Mouse (Mus musculus): Measurements from ENCODE around the gene Mctp1. TPM values are rescaled to one million over a fixed set of nuclear protein-coding genes. Genes with fewer than 3 reads are reported as not detected.
"Not testable (repeated sequence)": the region's sequence is repeated elsewhere in the genome, so short reads cannot be mapped to it uniquely, and the experiment has no call there.

Gene Mctp1
- polyA plus RNA-seq, 1 experiment: 19.2 TPM

DNA sequence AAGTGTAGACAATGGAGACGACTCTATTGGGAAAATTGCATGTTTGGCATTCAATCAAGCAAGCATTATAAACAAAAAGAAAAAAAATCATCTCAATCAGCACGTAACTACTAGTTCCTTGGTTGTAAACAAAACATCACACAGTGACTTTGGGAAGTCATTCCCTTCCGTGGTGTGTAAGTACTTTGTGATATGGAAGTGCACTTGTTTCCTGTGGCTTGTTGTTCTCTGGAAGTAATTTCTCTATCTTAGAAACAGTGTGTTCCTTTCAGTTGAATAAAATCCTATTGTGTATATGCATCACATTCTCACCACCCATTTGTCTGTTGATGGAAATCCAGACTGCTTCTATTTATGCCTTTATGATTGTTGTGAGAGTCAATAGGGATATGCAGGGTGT, 201.1 kb downstream of the Mctp1 start:
- no peak for TF ChIP-seq CTCF (IDR thresholded peaks at IDR 0.05; ENCODE audit: extremely low read depth, insufficient read depth, low read length)
- TF ChIP-seq POLR2A (IDR thresholded peaks at IDR 0.05; ENCODE audit: extremely low read depth, insufficient read depth, low read length): no peak
- no peak overlapping the region for H3K27ac ChIP-seq (ENCODE audit: insufficient read depth, low read length)
- H3K4me1 ChIP-seq (ENCODE audit: control insufficient read depth, insufficient read depth, low read length): no peaks in the 10 kb centered on the region

DNA sequence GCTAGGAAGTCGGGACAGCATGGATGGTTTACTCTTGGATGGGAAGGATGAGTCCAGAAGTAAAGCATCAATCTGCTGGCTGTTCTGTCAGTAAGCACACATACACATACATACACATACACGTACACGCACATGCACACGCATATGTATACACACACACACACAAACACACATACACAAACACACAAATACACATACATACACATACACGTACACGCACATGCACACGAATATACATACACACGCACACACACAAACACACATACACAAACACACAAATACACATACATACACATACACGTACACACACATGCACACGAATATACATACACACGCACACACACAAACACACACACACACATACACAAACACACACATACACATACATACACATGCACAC, 206.4 kb downstream of the Mctp1 start:
- not testable (repeated sequence) for H3K4me3 ChIP-seq (ENCODE audit: insufficient read depth, low read length); H3K4me1 ChIP-seq (ENCODE audit: control insufficient read depth, insufficient read depth, low read length); H3K27ac ChIP-seq (ENCODE audit: insufficient read depth, low read length)

More for the DNA sequence above, 201.1 kb downstream of the Mctp1 start:
- no peak overlapping the region for H3K4me3 ChIP-seq (ENCODE audit: insufficient read depth, low read length)

DNA sequence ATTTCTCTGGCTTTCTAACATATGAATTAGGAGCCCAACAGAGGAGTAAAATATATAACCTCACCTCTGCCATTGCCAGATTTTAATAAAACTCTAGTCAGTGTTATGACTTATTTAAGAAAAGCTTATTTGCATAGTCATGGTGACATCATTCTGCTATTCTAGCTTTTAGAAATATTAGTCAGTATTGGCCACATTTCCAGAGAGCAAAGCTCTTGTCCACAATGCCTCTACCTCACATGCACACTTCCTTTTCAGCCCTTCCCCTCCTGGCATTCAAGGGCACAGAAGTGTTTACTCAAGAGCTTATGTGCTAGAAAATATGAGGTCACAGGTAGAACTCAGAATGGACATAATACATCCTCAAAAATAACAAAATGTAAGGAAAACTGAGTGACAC, 206.9 kb downstream of the Mctp1 start:
- no peak overlapping the region for H3K4me3 ChIP-seq (ENCODE audit: insufficient read depth, low read length)
- TF ChIP-seq CTCF (IDR thresholded peaks at IDR 0.05; ENCODE audit: extremely low read depth, insufficient read depth, low read length) (no peak), POLR2A (IDR thresholded peaks at IDR 0.05; ENCODE audit: extremely low read depth, insufficient read depth, low read length) (no peak)
- H3K27ac ChIP-seq (ENCODE audit: insufficient read depth, low read length): no peak overlapping the region
- no peaks in the 10 kb centered on the region for H3K4me1 ChIP-seq (ENCODE audit: control insufficient read depth, insufficient read depth, low read length)

DNA sequence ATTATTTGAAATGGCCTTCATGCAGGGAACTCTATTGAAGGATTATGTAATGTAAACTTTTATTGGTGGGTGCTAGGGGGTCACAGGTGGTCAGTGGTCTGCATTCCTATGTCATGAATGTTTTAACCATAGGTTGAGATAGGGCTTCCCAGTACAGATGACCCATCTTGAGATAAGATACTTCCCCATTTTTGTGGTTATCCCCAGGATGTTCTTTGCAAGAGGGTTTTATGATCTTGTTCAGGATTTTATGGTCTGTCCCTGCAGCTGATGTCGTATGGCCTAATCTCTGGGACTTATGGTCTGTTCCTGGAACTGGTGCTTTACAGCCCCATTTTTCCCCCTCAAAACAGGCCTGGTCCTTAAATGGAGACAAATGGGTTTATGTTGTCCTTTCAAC, 207.4 kb downstream of the Mctp1 start:
- Histone ChIP-seq H3K27ac (ENCODE audit: insufficient read depth, low read length) (no peak overlapping the region), H3K4me1 (ENCODE audit: control insufficient read depth, insufficient read depth, low read length) (no peaks in the 10 kb centered on the region), H3K4me3 (ENCODE audit: insufficient read depth, low read length) (no peak overlapping the region)
- TF ChIP-seq CTCF (IDR thresholded peaks at IDR 0.05; ENCODE audit: extremely low read depth, insufficient read depth, low read length): no peak
- TF ChIP-seq POLR2A (IDR thresholded peaks at IDR 0.05; ENCODE audit: extremely low read depth, insufficient read depth, low read length): no peak

DNA sequence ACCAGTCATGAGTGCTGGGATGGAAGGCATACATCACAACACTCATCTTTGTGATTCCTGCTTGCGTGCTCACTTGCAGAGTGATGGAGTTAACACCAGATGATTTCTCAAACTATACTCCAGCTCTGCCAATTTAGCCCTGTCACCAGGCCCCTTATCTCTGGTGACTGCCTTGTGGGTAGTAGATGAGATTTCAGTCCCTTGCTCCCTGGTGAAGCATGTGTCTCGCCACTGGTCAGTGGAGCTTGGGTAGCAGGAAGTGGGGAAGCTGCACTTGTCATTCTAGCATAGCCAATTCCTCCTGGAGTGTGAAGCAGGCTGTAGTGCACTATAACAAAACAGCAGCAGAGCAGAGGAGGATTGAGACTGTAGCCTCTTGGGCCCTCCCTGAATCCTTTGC, 208.6 kb downstream of the Mctp1 start:
- H3K4me1 ChIP-seq (ENCODE audit: control insufficient read depth, insufficient read depth, low read length): no peaks in the 10 kb centered on the region
- no peak overlapping the region for H3K27ac ChIP-seq (ENCODE audit: insufficient read depth, low read length)
- no peak for TF ChIP-seq CTCF (IDR thresholded peaks at IDR 0.05; ENCODE audit: extremely low read depth, insufficient read depth, low read length)
- TF ChIP-seq POLR2A (IDR thresholded peaks at IDR 0.05; ENCODE audit: extremely low read depth, insufficient read depth, low read length): no peak
- no peak overlapping the region for H3K4me3 ChIP-seq (ENCODE audit: insufficient read depth, low read length)

DNA sequence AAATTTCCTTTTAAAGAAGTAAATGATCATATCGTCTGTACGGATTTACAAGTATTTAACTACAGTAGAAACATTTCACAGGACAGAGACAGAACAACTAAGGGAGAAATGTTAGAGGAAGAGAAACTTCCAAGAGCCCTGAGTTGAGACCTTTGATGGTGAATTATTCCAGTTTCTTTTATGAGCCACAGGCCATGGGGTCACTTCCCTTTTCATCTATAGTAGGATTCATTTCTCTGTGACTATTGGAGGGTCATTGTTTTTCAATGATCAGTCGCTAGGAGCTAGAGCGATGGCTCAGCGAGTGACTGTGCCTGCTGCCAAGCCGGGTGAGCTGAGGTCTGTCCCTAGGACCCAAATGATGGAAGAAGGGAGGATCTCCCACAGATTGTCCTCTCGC, 212.7 kb downstream of the Mctp1 start:
- Histone ChIP-seq H3K4me3 (ENCODE audit: insufficient read depth, low read length) (no peak overlapping the region), H3K27ac (ENCODE audit: insufficient read depth, low read length) (no peak overlapping the region), H3K4me1 (ENCODE audit: control insufficient read depth, insufficient read depth, low read length) (no peaks in the 10 kb centered on the region)
- TF ChIP-seq CTCF (IDR thresholded peaks at IDR 0.05; ENCODE audit: extremely low read depth, insufficient read depth, low read length): no peak
- TF ChIP-seq POLR2A (IDR thresholded peaks at IDR 0.05; ENCODE audit: extremely low read depth, insufficient read depth, low read length): no peak

DNA sequence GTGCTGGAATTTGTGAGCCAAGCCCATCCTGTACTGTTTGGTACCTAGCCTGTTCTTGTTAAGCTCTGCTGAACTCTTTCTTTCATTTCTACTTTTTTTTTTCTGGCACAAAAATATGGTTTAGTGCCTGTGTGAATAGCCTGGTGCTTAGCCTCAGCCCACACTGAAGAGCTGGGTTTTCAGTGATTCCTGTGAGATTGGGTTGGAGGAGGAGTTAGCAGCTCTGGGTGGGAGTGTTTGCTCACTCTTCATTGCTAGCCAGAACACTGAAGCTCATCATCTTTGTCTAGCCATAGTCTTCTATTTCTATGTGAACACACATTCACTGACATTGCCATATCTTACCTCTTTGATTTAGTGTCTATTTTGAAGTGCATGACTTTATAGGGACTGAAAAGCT, 225.1 kb downstream of the Mctp1 start:
- H3K27ac ChIP-seq (ENCODE audit: insufficient read depth, low read length): no peak overlapping the region
- H3K4me1 ChIP-seq (ENCODE audit: control insufficient read depth, insufficient read depth, low read length): no peaks in the 10 kb centered on the region
- no peak overlapping the region for H3K4me3 ChIP-seq (ENCODE audit: insufficient read depth, low read length)
- no peak for TF ChIP-seq CTCF (IDR thresholded peaks at IDR 0.05; ENCODE audit: extremely low read depth, insufficient read depth, low read length)
- no peak for TF ChIP-seq POLR2A (IDR thresholded peaks at IDR 0.05; ENCODE audit: extremely low read depth, insufficient read depth, low read length)

DNA sequence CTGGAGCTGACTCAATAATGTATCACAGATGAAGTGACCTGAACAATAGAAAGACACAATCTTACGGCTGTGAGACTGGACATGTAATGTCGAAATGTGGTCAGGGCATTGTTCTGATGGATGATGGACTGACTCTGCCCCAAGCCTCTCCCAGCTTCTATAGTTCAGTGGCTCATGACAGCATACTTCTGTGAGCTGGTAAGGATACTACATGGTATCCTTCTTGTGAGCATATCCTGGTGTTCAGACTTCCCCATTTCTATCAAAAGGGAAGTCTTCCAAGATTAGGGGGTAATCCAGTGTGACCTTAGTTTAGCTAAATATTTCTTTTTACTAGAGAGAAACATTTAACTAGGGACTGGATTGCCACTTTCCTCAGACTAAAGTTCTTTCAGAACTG, 227.2 kb downstream of the Mctp1 start:
- Histone ChIP-seq H3K4me1 (ENCODE audit: control insufficient read depth, insufficient read depth, low read length) (no peaks in the 10 kb centered on the region), H3K4me3 (ENCODE audit: insufficient read depth, low read length) (no peak overlapping the region), H3K27ac (ENCODE audit: insufficient read depth, low read length) (no peak overlapping the region)
- no peak for TF ChIP-seq POLR2A (IDR thresholded peaks at IDR 0.05; ENCODE audit: extremely low read depth, insufficient read depth, low read length)
- no peak for TF ChIP-seq CTCF (IDR thresholded peaks at IDR 0.05; ENCODE audit: extremely low read depth, insufficient read depth, low read length)

DNA sequence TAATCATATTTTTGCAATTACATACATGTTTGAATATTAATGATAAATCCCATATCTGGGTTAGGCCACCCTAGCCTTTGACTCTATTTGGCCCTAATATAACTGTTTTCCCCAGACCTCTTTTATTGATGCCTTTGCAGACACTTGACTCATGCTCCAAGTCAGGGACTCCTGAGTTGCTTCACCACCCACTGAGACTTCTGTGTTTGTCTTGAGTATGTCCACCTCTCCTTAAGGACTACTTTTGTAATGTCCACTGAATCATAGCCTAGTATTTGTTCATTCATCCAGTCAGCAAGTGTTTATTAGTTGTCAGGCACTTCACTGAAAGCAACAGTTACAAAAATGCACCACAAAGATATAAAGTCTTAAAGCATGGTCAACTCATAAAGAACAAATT, 235.8 kb downstream of the Mctp1 start:
- Histone ChIP-seq H3K27ac (ENCODE audit: insufficient read depth, low read length) (no peak overlapping the region), H3K4me1 (ENCODE audit: control insufficient read depth, insufficient read depth, low read length) (no peaks in the 10 kb centered on the region), H3K4me3 (ENCODE audit: insufficient read depth, low read length) (no peak overlapping the region)
- no peak for TF ChIP-seq CTCF (IDR thresholded peaks at IDR 0.05; ENCODE audit: extremely low read depth, insufficient read depth, low read length)
- TF ChIP-seq POLR2A (IDR thresholded peaks at IDR 0.05; ENCODE audit: extremely low read depth, insufficient read depth, low read length): no peak

DNA sequence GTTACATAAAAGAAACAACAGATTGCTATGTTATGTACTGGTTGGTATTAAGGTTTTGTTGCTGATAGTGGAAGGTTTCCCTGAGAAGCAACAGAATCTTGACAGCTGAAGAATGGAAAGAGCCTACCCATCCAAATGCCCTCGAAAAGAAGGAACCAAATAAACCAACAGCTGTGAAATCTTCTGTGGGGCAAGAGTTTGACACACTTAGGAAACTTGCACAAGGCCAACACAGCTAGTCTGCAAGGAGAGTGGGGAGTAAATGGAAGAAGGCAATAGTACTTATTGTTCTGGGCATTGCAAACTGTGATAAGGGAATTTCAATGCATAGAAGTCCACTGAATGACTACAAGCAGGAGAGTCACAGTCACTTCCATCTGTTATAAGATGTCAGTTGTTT, 236.2 kb downstream of the Mctp1 start:
- TF ChIP-seq POLR2A (IDR thresholded peaks at IDR 0.05; ENCODE audit: extremely low read depth, insufficient read depth, low read length) (no peak), CTCF (IDR thresholded peaks at IDR 0.05; ENCODE audit: extremely low read depth, insufficient read depth, low read length) (no peak)
- Histone ChIP-seq H3K27ac (ENCODE audit: insufficient read depth, low read length) (no peak overlapping the region), H3K4me3 (ENCODE audit: insufficient read depth, low read length) (no peak overlapping the region), H3K4me1 (ENCODE audit: control insufficient read depth, insufficient read depth, low read length) (no peaks in the 10 kb centered on the region)

DNA sequence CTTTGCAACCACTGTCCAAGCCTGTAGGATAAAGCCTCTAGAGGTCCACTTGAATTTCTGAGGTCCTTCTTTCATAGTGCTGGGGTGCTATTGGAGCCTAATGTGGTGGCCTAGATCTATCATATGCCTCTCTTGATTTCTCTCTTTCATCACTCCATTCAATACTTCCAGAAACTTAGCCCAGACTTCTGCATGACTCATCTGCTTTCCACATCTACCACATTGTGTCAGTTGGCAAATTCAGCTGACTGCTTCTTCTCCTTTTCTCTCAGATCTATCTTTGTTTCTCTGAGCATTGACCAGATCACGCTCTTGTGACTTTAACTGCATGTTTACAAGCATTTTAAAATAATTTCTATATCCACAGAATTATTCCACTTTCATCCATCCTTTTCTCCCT, 249.4 kb downstream of the Mctp1 start:
- Histone ChIP-seq H3K4me3 (ENCODE audit: insufficient read depth, low read length) (no peak overlapping the region), H3K4me1 (ENCODE audit: control insufficient read depth, insufficient read depth, low read length) (no peaks in the 10 kb centered on the region), H3K27ac (ENCODE audit: insufficient read depth, low read length) (no peak overlapping the region)
- TF ChIP-seq CTCF (IDR thresholded peaks at IDR 0.05; ENCODE audit: extremely low read depth, insufficient read depth, low read length) (no peak), POLR2A (IDR thresholded peaks at IDR 0.05; ENCODE audit: extremely low read depth, insufficient read depth, low read length) (no peak)
